Mouse (Mus musculus) hindbrain, embryonic 16.5 days (tissue): ENCODE data around the gene H2afy. TPM values are rescaled to one million over a fixed set of nuclear protein-coding genes. Genes with fewer than 3 reads are reported as not detected.

ENCODE experiments used
- ATAC-seq: fragments of 200-750 bp; cut with Nextera tagmentation; 2 replicates; pipeline ENCODE4 v1.8.0; 2017; ENCODE audit warnings: moderate TSS enrichment, moderate library complexity
- H3K27ac ChIP-seq: fragments of 300-500 bp; sonication (generic); 2 replicates; pipeline ENCODE4 v1.5.1; 2014; ENCODE audit warnings: low read depth, mild to moderate bottlenecking, control low read depth, low read length, moderate library complexity
- H3K27me3 ChIP-seq: fragments of 300-500 bp; sonication (generic); replicated peaks from 2 replicates; pipeline ENCODE4 v1.6.1; 2014; ENCODE audit warnings: low read length; ENCODE audit not compliant: control insufficient read depth, insufficient read depth
- H3K36me3 ChIP-seq: fragments of 300-500 bp; sonication (generic); 2 replicates; pipeline ENCODE4 v1.6.1; 2014; ENCODE audit warnings: mild to moderate bottlenecking, low read length, moderate library complexity, mixed read lengths; ENCODE audit not compliant: control insufficient read depth, insufficient read depth
- H3K4me1 ChIP-seq: fragments of 300-500 bp; sonication (generic); 2 replicates; pipeline ENCODE4 v1.6.1; 2014; ENCODE audit warnings: low read depth, low read length; ENCODE audit not compliant: control insufficient read depth, insufficient read depth
- H3K4me2 ChIP-seq: fragments of 300-500 bp; sonication (generic); 2 replicates; pipeline ENCODE4 v1.6.1; 2014; ENCODE audit warnings: mild to moderate bottlenecking, low read length, control low read depth, moderate library complexity
- H3K4me3 ChIP-seq: fragments of 300-500 bp; sonication (generic); 2 replicates; pipeline ENCODE4 v1.5.1; 2014; ENCODE audit warnings: mild to moderate bottlenecking, low read length, control low read depth, moderate library complexity
- H3K9ac ChIP-seq: fragments of 300-500 bp; sonication (generic); 2 replicates; pipeline ENCODE4 v1.6.1; 2014; ENCODE audit warnings: low read depth, mild to moderate bottlenecking, control low read depth, low read length, moderate library complexity
- H3K9me3 ChIP-seq: fragments of 300-500 bp; sonication (generic); 2 replicates; pipeline ENCODE4 v1.6.1; 2014; ENCODE audit warnings: mild to moderate bottlenecking, low read length, moderate library complexity; ENCODE audit not compliant: control insufficient read depth
- WGBS: fragments of 180-500 bp; shearing (Covaris S2); extraction: QIAGEN DNeasy Blood & Tissue Kit; methylation state at CpG from one replicate; pipeline ENCODE4 v1.1.7; 2014; 5-methylcytosine and 5-hydroxymethylcytosine counted together
- polyA plus RNA-seq: library from polyadenylated mRNA; unstranded; fragments of >200 nt; fragmentation: Nextera tagmentation; extraction: Ambion mirVana; gene quantifications from 2 replicates; pipeline ENCODE4 v1.2.1, GENCODE M21; 2015

Gene H2afy
- polyA plus RNA-seq, result 239 and 258 TPM in 2 replicates

DNA sequence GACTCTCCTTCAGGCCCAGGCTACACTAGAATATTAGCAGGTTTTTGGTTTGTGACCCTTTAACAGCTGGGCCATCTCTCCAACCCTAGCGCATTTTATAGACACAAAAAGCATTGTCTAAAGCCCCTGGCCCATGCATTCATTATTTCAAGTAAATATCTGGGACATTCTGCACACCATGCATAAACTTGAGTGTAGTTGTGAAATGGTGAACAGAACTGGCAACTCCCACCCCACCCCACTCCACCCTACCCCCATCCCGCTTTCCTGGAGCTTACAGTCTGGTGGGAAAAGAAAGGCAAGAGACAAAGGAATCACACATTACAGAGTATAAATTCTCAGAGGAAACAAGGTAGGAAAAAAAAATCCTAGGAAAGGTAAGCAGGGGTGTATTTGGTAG lies at the start of gene H2afy:
H2afy (minus strand) TSS at position 162 of the 400 bp plus-strand sequence.
- 86% methylated on average over 2 of the region's 2 CpGs for WGBS
- Histone ChIP-seq H3K4me1 (peaks cover 21% of the 10 kb centered on the region), H3K27ac (peak within 1 kb of the TSS; percentile 86), H3K9me3 (no peaks in the 10 kb centered on the region), H3K9ac (peak within 1 kb of the TSS; percentile 97), H3K36me3 (no peaks in the 10 kb centered on the region), H3K27me3 (no peaks in the 10 kb centered on the region), H3K4me3 (peak within 1 kb of the TSS; percentile 92), H3K4me2 (peak within 1 kb of the TSS; percentile 95)
- ATAC-seq, result no peak

DNA sequence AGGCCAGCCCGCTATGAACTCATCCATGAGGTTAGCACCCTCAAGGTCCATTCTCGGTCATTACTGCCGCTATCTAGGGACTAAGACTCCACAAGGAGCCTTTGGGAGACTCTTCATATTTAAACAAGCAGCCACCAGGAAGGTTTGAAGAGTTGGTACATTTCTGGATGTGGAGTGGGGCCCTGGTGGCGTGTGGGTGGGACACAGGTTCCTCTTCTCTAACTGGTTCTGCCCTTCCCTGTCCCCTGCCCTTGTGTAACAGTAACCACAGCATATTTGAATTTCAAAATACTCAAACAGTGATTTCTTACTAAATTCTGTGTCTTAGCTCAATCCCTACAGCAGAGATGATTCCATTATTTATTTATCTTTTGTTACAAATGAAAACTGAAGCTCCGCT lies 47.5 kb upstream of the H2afy start:
- no peak overlapping the region for H3K27ac ChIP-seq
- no peaks in the 10 kb centered on the region for H3K36me3 ChIP-seq
- H3K27me3 ChIP-seq, result no peaks in the 10 kb centered on the region
- no peaks in the 10 kb centered on the region for H3K4me1 ChIP-seq
- no peak overlapping the region for H3K4me2 ChIP-seq
- no peak for ATAC-seq
- 92% methylated on average over 5 of the region's 5 CpGs for WGBS
- 0 out of 2 replicates have a peak, but pooled peaks cover 3% of the 10 kb centered on the region for H3K9me3 ChIP-seq
- H3K9ac ChIP-seq, result no peak overlapping the region
- H3K4me3 ChIP-seq, result no peak overlapping the region

GRCm38 (mm10) chr13:56181424-56181823 lies 45.3 kb upstream of the H2afy start:
- no peak overlapping the region for H3K9ac ChIP-seq
- H3K4me1 ChIP-seq, result no peaks in the 10 kb centered on the region
- H3K27me3 ChIP-seq, result no peaks in the 10 kb centered on the region
- no peak overlapping the region for H3K4me2 ChIP-seq
- 73% methylated on average over 8 of the region's 8 CpGs for WGBS
- no peak overlapping the region for H3K4me3 ChIP-seq
- H3K36me3 ChIP-seq, result no peaks in the 10 kb centered on the region
- 0 out of 2 replicates have a peak, but pooled peaks cover 3% of the 10 kb centered on the region for H3K9me3 ChIP-seq
- ATAC-seq, result no peak
- no peak overlapping the region for H3K27ac ChIP-seq

DNA sequence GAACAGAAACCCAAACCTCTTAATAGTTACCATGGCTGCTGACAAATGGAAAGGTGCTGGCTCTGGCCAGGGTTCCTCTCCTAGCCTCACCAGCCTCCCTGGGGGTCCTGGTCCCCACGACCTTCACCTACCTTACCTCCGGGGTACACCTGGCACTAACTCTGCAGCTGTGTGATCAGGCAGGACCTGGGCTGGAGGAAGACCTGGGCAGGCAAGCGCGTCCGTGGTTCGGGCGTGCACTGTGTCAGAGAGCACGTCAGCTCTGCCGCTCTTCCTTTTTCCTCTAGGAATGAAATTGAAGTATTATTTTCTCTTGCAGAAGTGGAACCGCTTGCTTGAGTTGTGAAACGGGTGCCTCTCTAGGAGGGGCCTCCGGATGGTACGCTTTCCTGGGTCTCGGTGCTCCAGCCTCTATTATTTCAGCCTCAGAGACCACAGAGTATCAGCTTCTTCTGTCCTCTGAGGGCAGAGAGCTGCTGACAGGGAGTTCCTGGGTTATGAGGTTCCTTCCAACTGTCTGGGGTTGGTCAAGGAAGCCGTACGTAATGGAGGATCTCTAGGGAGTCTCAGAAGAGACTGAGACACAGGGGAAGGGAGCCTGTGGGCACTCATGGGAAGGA lies 42.4 kb upstream of the H2afy start, which contains the start of gene Tifab:
Tifab (minus strand) TSS at position 470 of the 620 bp plus-strand sequence.
- 84% methylated on average over 16 of the region's 16 CpGs for WGBS
- Histone ChIP-seq H3K4me2 (no peak within 1 kb of the TSS), H3K4me3 (no peak within 1 kb of the TSS), H3K9me3 (0 out of 2 replicates have a peak, but pooled peaks cover 3% of the 10 kb centered on the region), H3K27ac (no peak within 1 kb of the TSS), H3K27me3 (no peaks in the 10 kb centered on the region), H3K4me1 (no peaks in the 10 kb centered on the region), H3K36me3 (no peaks in the 10 kb centered on the region), H3K9ac (no peak within 1 kb of the TSS)
- ATAC-seq, result no peak

DNA sequence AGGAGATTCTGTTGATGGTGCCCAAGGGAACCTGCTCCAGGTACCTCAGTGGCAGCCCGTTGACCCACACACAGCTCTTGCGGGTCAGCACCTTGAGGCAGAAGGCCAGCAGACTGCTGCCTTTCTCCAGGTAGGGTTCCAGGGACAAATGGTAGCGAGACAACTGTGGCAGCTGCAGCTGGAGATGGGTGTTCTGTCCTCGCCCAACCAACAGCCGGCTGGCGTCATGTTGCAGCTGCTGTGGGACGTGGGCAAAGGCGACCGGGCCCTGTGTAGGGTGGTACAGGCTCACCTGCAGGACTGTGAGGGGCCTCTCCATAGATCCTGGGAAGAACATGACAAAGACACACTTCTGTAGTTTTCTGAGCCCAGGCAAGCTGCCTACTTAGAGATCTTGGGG lies 40.1 kb upstream of the H2afy start:
- Histone ChIP-seq H3K27ac (no peak overlapping the region), H3K4me1 (no peaks in the 10 kb centered on the region), H3K36me3 (no peaks in the 10 kb centered on the region), H3K9ac (no peak overlapping the region), H3K9me3 (no peaks in the 10 kb centered on the region), H3K27me3 (no peaks in the 10 kb centered on the region), H3K4me3 (no peak overlapping the region), H3K4me2 (no peak overlapping the region)
- no peak for ATAC-seq
- WGBS, result 79% methylated on average over 9 of the region's 9 CpGs

- Histone ChIP-seq H3K36me3 (no peaks in the 10 kb centered on the region), H3K27me3 (no peaks in the 10 kb centered on the region), H3K9me3 (no peaks in the 10 kb centered on the region), H3K4me1 (no peaks in the 10 kb centered on the region), H3K9ac (no peak overlapping the region), H3K4me3 (no peak overlapping the region), H3K27ac (no peak overlapping the region), H3K4me2 (no peak overlapping the region)
- no peak for ATAC-seq
- 58% methylated on average over 4 of the region's 4 CpGs for WGBS
Observed at GRCm38 (mm10) chr13:56175848-56176247, 39.7 kb upstream of the H2afy start.

GRCm38 (mm10) chr13:56172901-56173545 lies 36.9 kb upstream of the H2afy start:
- Histone ChIP-seq H3K27me3 (no peaks in the 10 kb centered on the region), H3K4me3 (no peak overlapping the region), H3K4me1 (peaks cover 6% of the 10 kb centered on the region), H3K9ac (no peak overlapping the region), H3K9me3 (no peaks in the 10 kb centered on the region), H3K4me2 (no peak overlapping the region), H3K36me3 (no peaks in the 10 kb centered on the region), H3K27ac (no peak overlapping the region)
- WGBS, result 73% methylated on average over 7 of the region's 7 CpGs
- no peak for ATAC-seq

GRCm38 (mm10) chr13:56172106-56172505 lies 35.9 kb upstream of the H2afy start:
- H3K4me1 ChIP-seq, result peaks cover 8% of the 10 kb centered on the region
- no peaks in the 10 kb centered on the region for H3K27me3 ChIP-seq
- no peak overlapping the region for H3K27ac ChIP-seq
- H3K9me3 ChIP-seq, result no peaks in the 10 kb centered on the region
- no peak overlapping the region for H3K9ac ChIP-seq
- no peak for ATAC-seq
- H3K4me3 ChIP-seq, result no peak overlapping the region
- no peak overlapping the region for H3K4me2 ChIP-seq
- WGBS, result 90% methylated on average over 7 of the region's 7 CpGs
- no peaks in the 10 kb centered on the region for H3K36me3 ChIP-seq

DNA sequence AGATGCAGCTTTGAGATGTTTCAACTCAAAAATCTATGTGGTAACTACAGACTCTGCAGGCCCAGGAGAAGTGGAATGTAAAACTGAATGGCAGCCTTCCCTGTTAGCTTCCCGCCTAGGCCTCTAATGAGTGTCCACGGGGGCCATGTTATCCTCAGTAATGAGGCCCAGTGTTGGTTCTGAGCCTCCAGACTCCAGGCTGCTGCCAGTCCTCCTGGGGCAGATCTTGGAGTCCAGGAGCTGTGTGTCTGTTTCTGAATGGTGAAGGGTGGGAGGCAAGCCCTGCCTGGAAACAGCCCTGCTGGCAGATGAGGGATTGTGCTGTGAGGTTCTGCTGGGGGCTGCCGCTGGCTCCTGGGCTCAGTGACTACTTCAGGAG lies 32.2 kb upstream of the H2afy start:
- 44% methylated on average over 3 of the region's 3 CpGs for WGBS
- 0 out of 2 replicates have a peak, but pooled peaks have one; percentile 10 for ATAC-seq
- H3K9me3 ChIP-seq, result no peaks in the 10 kb centered on the region
- no peaks in the 10 kb centered on the region for H3K27me3 ChIP-seq
- no peak overlapping the region for H3K27ac ChIP-seq
- no peak overlapping the region for H3K9ac ChIP-seq
- no peak overlapping the region for H3K4me2 ChIP-seq
- peaks cover 8% of the 10 kb centered on the region for H3K4me1 ChIP-seq
- H3K4me3 ChIP-seq, result no peak overlapping the region
- H3K36me3 ChIP-seq, result no peaks in the 10 kb centered on the region
